Mouse (Mus musculus): ENCODE data around the gene Olfr32.
"Not testable (repeated sequence)": the region's sequence is repeated elsewhere in the genome, so short reads cannot be mapped to it uniquely, and the experiment has no call there.

Olfr32 gene

GRCm38 (mm10) chr2:90142196-90142595 lies at the start of gene Olfr32:
Gene Olfr32 (minus strand): TSS chr2:90142296.
- no peak for DNase-seq (ENCODE audit: low spot score)

GRCm38 (mm10) chr2:90187082-90187481 lies 45.0 kb upstream of the Olfr32 start:
- DNase-seq (ENCODE audit: low spot score): not testable (repeated sequence)

- DNase-seq (ENCODE audit: low spot score): not testable (repeated sequence)
Measured at GRCm38 (mm10) chr2:90186082-90186481, 44.0 kb upstream of the Olfr32 start.

GRCm38 (mm10) chr2:90153916-90154315 lies 11.8 kb upstream of the Olfr32 start:
- no peak for DNase-seq (ENCODE audit: low spot score)

GRCm38 (mm10) chr2:90152991-90153390 lies 10.9 kb upstream of the Olfr32 start, which contains the start of gene Olfr1270:
Gene Olfr1270 (minus strand): TSS chr2:90153091.
- no peak for DNase-seq (ENCODE audit: low spot score)

GRCm38 (mm10) chr2:90121312-90121711 lies 20.8 kb downstream of the Olfr32 start, which contains the start of gene Olfr1269:
Gene Olfr1269 (minus strand): TSS chr2:90121412.
- DNase-seq (ENCODE audit: low spot score): no peak
